Mouse (Mus musculus): Measurements from ENCODE around the gene Mrpl44. TPM values are rescaled to one million over a fixed set of nuclear protein-coding genes. Genes with fewer than 3 reads are reported as not detected.
A peak's percentile ranks its signal among the peaks of the same experiment; 100 is the strongest.

Gene Mrpl44
- 15.1 and 16.4 TPM in 2 replicates for polyA plus RNA-seq (2012; rRNA removed)

GRCm38 (mm10) chr1:79775927-79776458 is at the start of gene Mrpl44, which contains the start of gene Wdfy1:
Mrpl44 (plus strand) TSS chr1:79776018.
Wdfy1 (minus strand) TSS chr1:79776143.
- Histone ChIP-seq H3K36me3 (ENCODE audit: control insufficient read depth, insufficient read depth, low read length) (peaks cover 31% of the 10 kb centered on the region), H3K27me3 (ENCODE audit: control insufficient read depth, insufficient read depth, low read length) (no peaks in the 10 kb centered on the region), H3K27ac (ENCODE audit: control insufficient read depth, insufficient read depth, low read length) (peak within 1 kb of the TSS; percentile 20), H3K4me3 (ENCODE audit: control insufficient read depth, insufficient read depth, low read length) (peak within 1 kb of the TSS; percentile 84), H3K4me1 (replicated peaks; ENCODE audit: control insufficient read depth, insufficient read depth, low read length) (no peaks in the 10 kb centered on the region)
- peak; percentile 97 for DNase-seq
- TF ChIP-seq CTCF (IDR thresholded peaks at IDR 0.05; ENCODE audit: borderline replicate concordance, control insufficient read depth, extremely low read depth, insufficient read depth, low read length, poor library complexity) (peak; percentile 73; the same call in 1 of the 2 replicates), POLR2A (IDR thresholded peaks at IDR 0.05; ENCODE audit: control insufficient read depth, extremely low read depth, insufficient read depth, low read length, poor library complexity) (peak; percentile 69; the same call in 1 of the 2 replicates)
- under 1% methylated on average over 38 of the region's 38 CpGs for WGBS

- no peaks in the 10 kb centered on the region for H3K4me1 ChIP-seq (replicated peaks; ENCODE audit: control insufficient read depth, insufficient read depth, low read length)
- H3K4me3 ChIP-seq (ENCODE audit: control insufficient read depth, insufficient read depth, low read length) = no peak overlapping the region
- H3K36me3 ChIP-seq (ENCODE audit: control insufficient read depth, insufficient read depth, low read length) = no peaks in the 10 kb centered on the region
- no peak for DNase-seq
- TF ChIP-seq POLR2A (IDR thresholded peaks at IDR 0.05; ENCODE audit: control insufficient read depth, extremely low read depth, insufficient read depth, low read length, poor library complexity) = no peak
- TF ChIP-seq CTCF (IDR thresholded peaks at IDR 0.05; ENCODE audit: borderline replicate concordance, control insufficient read depth, extremely low read depth, insufficient read depth, low read length, poor library complexity) = no peak
- H3K27me3 ChIP-seq (ENCODE audit: control insufficient read depth, insufficient read depth, low read length) = no peaks in the 10 kb centered on the region
- no peak overlapping the region for H3K27ac ChIP-seq (ENCODE audit: control insufficient read depth, insufficient read depth, low read length)
- 79% methylated on average over 5 of the region's 5 CpGs for WGBS
Observed at GRCm38 (mm10) chr1:79734794-79735193, 41.0 kb upstream of the Mrpl44 start.

GRCm38 (mm10) chr1:79736408-79736807 is 39.4 kb upstream of the Mrpl44 start:
- 97% methylated on average over 3 of the region's 3 CpGs for WGBS
- no peak for DNase-seq
- TF ChIP-seq POLR2A (IDR thresholded peaks at IDR 0.05; ENCODE audit: control insufficient read depth, extremely low read depth, insufficient read depth, low read length, poor library complexity) = no peak
- no peak for TF ChIP-seq CTCF (IDR thresholded peaks at IDR 0.05; ENCODE audit: borderline replicate concordance, control insufficient read depth, extremely low read depth, insufficient read depth, low read length, poor library complexity)
- no peaks in the 10 kb centered on the region for H3K4me1 ChIP-seq (replicated peaks; ENCODE audit: control insufficient read depth, insufficient read depth, low read length)
- H3K4me3 ChIP-seq (ENCODE audit: control insufficient read depth, insufficient read depth, low read length) = no peak overlapping the region
- no peaks in the 10 kb centered on the region for H3K36me3 ChIP-seq (ENCODE audit: control insufficient read depth, insufficient read depth, low read length)
- H3K27ac ChIP-seq (ENCODE audit: control insufficient read depth, insufficient read depth, low read length) = no peak overlapping the region
- H3K27me3 ChIP-seq (ENCODE audit: control insufficient read depth, insufficient read depth, low read length) = no peaks in the 10 kb centered on the region

- 98% methylated on average over 2 of the region's 2 CpGs for WGBS
- no peak for DNase-seq
- Histone ChIP-seq H3K36me3 (ENCODE audit: control insufficient read depth, insufficient read depth, low read length) (no peaks in the 10 kb centered on the region), H3K4me1 (replicated peaks; ENCODE audit: control insufficient read depth, insufficient read depth, low read length) (no peaks in the 10 kb centered on the region), H3K27ac (ENCODE audit: control insufficient read depth, insufficient read depth, low read length) (no peak overlapping the region), H3K27me3 (ENCODE audit: control insufficient read depth, insufficient read depth, low read length) (no peaks in the 10 kb centered on the region), H3K4me3 (ENCODE audit: control insufficient read depth, insufficient read depth, low read length) (no peak overlapping the region)
- no peak for TF ChIP-seq CTCF (IDR thresholded peaks at IDR 0.05; ENCODE audit: borderline replicate concordance, control insufficient read depth, extremely low read depth, insufficient read depth, low read length, poor library complexity)
- TF ChIP-seq POLR2A (IDR thresholded peaks at IDR 0.05; ENCODE audit: control insufficient read depth, extremely low read depth, insufficient read depth, low read length, poor library complexity) = no peak
Observed at GRCm38 (mm10) chr1:79739726-79740125, 36.1 kb upstream of the Mrpl44 start.

DNA sequence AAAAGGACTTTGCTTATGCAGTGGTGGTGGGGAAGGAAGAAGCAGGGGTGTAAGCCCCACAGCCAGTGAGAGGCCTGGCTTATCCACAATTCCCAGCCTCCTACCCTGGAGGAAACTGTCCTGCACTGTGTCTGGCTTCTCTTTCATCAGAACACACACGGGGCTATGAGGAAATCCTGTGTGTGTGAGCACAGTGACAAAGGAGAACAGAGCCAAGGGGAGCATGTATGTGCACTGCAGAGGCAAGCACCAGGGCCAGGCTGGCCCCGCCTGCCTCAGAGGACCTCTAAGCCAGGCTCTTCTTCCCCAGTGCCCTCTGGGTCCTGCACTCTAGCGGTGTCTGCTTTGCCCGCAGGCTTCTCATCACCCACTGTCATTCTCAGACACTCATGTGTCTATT is 34.8 kb upstream of the Mrpl44 start:
- Histone ChIP-seq H3K4me3 (ENCODE audit: control insufficient read depth, insufficient read depth, low read length) (no peak overlapping the region), H3K27me3 (ENCODE audit: control insufficient read depth, insufficient read depth, low read length) (no peaks in the 10 kb centered on the region), H3K4me1 (replicated peaks; ENCODE audit: control insufficient read depth, insufficient read depth, low read length) (no peaks in the 10 kb centered on the region), H3K36me3 (ENCODE audit: control insufficient read depth, insufficient read depth, low read length) (no peaks in the 10 kb centered on the region), H3K27ac (ENCODE audit: control insufficient read depth, insufficient read depth, low read length) (no peak overlapping the region)
- no peak for DNase-seq
- TF ChIP-seq POLR2A (IDR thresholded peaks at IDR 0.05; ENCODE audit: control insufficient read depth, extremely low read depth, insufficient read depth, low read length, poor library complexity) (no peak), CTCF (IDR thresholded peaks at IDR 0.05; ENCODE audit: borderline replicate concordance, control insufficient read depth, extremely low read depth, insufficient read depth, low read length, poor library complexity) (no peak)
- WGBS = 35% methylated on average over 4 of the region's 4 CpGs

DNA sequence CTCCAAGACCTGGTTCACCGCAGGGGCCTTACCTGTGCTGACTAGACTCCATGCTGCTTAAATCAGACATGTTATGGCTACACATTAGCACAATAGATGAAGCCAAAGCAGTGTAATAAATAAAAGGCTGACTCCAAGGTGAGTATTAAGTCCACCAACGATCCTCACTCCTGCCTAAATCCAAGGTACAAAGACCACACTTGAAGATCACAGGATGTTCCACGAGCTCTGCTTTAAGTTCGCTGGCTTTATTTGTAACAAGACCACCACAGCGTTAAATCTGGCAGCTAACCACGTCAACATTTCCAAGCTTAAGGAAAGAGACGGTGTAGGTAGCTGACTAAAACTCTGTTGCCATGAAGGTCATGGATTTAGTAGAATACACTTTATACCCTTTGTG is 32.9 kb upstream of the Mrpl44 start:
- WGBS = 97% methylated on average over 7 of the region's 7 CpGs
- H3K4me3 ChIP-seq (ENCODE audit: control insufficient read depth, insufficient read depth, low read length) = no peak overlapping the region
- TF ChIP-seq CTCF (IDR thresholded peaks at IDR 0.05; ENCODE audit: borderline replicate concordance, control insufficient read depth, extremely low read depth, insufficient read depth, low read length, poor library complexity) = no peak
- no peak for TF ChIP-seq POLR2A (IDR thresholded peaks at IDR 0.05; ENCODE audit: control insufficient read depth, extremely low read depth, insufficient read depth, low read length, poor library complexity)
- no peaks in the 10 kb centered on the region for H3K27me3 ChIP-seq (ENCODE audit: control insufficient read depth, insufficient read depth, low read length)
- H3K36me3 ChIP-seq (ENCODE audit: control insufficient read depth, insufficient read depth, low read length) = no peaks in the 10 kb centered on the region
- no peak overlapping the region for H3K27ac ChIP-seq (ENCODE audit: control insufficient read depth, insufficient read depth, low read length)
- no peak for DNase-seq
- no peaks in the 10 kb centered on the region; the same call in 1 of the 2 replicates for H3K4me1 ChIP-seq (replicated peaks; ENCODE audit: control insufficient read depth, insufficient read depth, low read length)
